Mouse (Mus musculus) left cerebral cortex, postnatal 4 days (tissue): ENCODE measurements at regions not wholly inside any gene's neighbourhood (a gene's known extent, or its start where the extent isn't known, plus 50 kb on each side); places are given as distances from the start of the nearest gene placed in this dataset.
"Not testable (repeated sequence)": the region's sequence is repeated elsewhere in the genome, so short reads cannot be mapped to it uniquely, and the experiment has no call there.

Experiments used
- DNase-seq: peaks from one replicate; pipeline ENCODE4 v3.0.0-alpha.2; 2022
- intact Hi-C: fragments of 180-260 bp; cut with DNase I; formaldehyde crosslinking; loops from one replicate; pipeline ENCODE4 v1.15.1; 2025

- intact Hi-C loops, result no loop called here
- DNase-seq, result no peak
These were observed 85.3 kb downstream of the Slitrk1 start for GRCm38 (mm10) chr14:108828668-108829067.

DNA sequence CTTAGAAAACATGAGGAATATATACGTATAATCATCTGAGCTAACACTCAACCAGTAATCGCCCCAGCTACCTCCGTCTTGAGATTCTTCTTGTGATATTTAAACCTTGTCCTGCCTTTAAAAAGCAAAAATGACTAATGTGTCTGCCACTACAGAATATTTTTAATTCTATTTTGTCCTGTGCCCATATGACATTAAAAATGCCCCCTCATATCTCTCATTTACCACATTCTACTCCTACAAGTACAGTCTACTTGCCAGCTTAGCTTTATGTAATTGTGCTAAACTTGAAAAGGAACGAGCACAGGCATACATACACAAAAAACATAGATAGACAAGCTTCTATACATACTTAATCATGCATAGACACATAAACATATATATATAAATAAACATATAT lies 92.4 kb downstream of the Slitrk1 start:
- intact Hi-C loops, result no loop called here
- no peak for DNase-seq

DNA sequence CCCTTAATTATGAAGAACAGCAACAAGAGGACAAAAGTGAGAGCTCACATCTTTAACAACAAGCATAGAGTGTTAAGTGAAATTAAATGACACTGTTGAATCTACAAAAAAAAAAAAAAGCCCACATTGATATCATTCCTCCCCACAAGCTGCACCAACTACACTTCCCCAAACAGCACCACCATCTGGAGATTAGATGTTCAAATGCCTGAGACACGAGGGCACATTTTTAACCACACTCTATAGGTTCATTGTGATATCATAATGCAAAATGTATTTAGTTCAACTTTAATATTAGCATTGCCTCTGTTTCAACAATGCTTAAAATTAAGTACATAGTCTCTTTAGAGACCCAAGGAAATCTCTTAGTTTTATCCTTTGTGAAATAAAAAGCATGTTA lies 94.6 kb downstream of the Slitrk1 start:
- no peak for DNase-seq
- intact Hi-C loops, result no loop called here

DNA sequence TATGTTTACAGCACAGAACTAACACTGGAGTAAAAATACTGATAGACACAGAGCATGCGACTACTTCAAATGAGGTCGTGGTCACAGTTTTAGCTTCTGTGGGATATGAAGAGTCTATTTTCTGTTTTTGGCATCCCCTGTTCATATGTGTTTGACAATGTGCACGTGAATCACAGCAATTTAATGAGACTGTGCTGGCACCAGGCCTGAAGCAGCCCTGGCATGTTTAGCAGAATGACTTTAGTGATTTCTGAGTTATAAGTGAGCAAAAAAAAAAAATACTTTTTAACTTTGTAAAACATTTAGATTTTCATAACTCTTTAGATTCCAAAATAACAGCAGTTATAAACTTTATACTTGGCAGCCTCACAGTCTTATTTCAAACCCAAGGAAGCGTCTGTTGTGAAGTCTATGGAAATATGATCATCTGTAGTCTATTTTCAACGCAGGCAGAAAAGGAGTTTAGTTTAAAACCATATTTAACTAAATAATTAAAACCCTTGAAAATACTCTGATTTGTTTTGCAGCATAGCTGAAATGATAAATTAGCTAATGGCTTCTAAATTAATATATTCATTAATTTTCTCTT lies 108.5 kb downstream of the Slitrk1 start:
- intact Hi-C loops, result no loop called here
- DNase-seq, result no peak

- intact Hi-C loops, result no loop called here
These were observed 115.1 kb downstream of the Slitrk1 start for GRCm38 (mm10) chr14:108798884-108799283.

GRCm38 (mm10) chr14:108792445-108792844 lies 121.5 kb downstream of the Slitrk1 start:
- DNase-seq, result no peak
- intact Hi-C loops, result no loop called here

More at GRCm38 (mm10) chr14:108798884-108799283, 115.1 kb downstream of the Slitrk1 start:
- no peak for DNase-seq

DNA sequence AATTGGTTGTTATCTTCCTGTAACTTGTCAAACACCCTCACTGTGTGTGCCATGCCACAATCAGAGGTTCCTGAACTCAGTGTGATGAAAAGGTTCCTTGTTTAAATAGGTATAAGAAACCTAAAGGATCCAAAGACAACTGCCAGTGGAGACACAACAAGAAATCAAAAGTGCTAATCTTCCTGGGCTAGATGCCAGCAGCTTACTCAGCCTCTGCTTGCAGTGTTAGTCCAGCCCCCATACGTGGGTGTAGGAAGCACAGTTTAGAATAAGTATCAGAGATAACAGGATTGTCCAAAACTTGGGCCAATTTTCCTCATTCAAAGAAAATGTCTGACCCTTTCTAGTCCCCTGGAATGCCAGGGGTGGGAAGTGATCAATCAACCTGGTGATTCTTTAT lies 122.7 kb downstream of the Slitrk1 start:
- intact Hi-C loops, result no loop called here
- DNase-seq, result peak; percentile 17

- intact Hi-C loops, result no loop called here
- DNase-seq, result no peak
These were observed 165.2 kb downstream of the Slitrk1 start for GRCm38 (mm10) chr14:108748730-108749129.

- intact Hi-C loops, result no loop called here
These were observed 202.1 kb downstream of the Slitrk1 start for GRCm38 (mm10) chr14:108711811-108712210.

DNA sequence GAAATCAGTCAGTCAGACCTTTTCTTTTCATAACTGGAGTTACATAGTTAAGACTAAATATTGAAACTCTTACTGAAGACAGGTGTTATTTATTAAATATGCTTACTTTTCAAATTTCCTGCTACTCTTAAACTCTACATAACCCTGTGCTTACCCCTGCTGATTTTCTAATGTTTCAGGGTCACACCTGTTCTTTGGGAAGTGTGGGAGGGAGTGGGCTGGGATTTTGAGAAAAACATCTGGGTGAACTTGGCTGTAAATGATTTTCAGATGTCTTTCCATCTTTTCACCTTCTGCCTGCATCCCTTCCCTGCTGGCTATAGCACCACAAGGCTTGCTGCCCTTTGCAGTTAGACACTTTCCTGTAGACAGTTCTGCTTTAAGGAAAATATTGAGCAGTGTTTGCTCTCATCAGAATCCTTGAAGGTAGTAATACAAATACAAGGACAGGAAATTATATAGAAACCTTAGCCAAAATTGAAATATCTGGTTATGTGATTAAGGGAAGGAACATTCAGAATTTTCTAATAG lies 204.8 kb downstream of the Slitrk1 start:
- intact Hi-C loops, result no loop called here
- no peak for DNase-seq

More at GRCm38 (mm10) chr14:108711811-108712210, 202.1 kb downstream of the Slitrk1 start:
- no peak for DNase-seq

DNA sequence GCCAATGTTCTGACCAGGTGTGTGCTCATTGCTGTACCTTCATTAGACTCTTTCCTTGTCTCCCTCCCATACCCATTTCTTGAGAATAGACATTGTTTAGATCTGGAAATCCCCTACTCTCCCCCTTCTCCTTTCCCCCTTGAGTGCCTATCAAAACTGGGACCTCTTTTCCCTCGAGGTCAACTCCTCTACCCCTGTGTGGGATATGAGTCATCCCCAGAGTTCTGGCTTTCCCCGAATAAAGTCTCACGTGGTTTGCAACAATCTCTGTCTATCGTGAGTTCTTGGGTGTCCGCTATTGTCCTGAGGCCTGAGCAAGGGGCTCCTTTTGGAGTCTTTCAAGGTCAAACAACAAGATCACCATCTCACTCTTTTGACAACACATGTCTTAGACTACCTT lies 209.3 kb downstream of the Slitrk1 start:
- DNase-seq, intact Hi-C loops: not testable (repeated sequence)

GRCm38 (mm10) chr14:108664864-108665263 lies 249.1 kb downstream of the Slitrk1 start:
- no peak for DNase-seq
- intact Hi-C loops, result no loop called here

GRCm38 (mm10) chr14:108638291-108638690 lies 275.7 kb downstream of the Slitrk1 start:
- intact Hi-C loops, result no loop called here
- DNase-seq, result no peak

DNA sequence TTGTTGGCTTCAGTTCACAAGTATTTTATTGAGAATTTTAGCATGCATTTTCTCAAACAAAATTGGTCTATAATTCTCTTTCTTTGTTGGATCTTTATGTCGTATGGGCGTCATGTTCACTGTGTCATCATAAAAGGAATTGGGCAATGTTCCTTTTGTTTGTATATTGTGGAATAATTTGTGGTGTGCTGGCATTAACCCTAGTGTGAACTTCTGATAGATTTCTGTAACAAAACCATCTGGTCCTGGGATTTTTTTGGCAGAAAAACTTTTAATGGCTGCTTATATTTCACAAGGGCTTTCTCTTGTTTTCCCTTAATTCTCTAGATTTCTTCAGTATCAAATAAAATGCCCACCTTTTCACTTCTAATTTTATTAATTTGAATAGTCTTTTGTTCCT lies 278.7 kb downstream of the Slitrk1 start:
- intact Hi-C loops, result no loop called here
- no peak for DNase-seq

DNA sequence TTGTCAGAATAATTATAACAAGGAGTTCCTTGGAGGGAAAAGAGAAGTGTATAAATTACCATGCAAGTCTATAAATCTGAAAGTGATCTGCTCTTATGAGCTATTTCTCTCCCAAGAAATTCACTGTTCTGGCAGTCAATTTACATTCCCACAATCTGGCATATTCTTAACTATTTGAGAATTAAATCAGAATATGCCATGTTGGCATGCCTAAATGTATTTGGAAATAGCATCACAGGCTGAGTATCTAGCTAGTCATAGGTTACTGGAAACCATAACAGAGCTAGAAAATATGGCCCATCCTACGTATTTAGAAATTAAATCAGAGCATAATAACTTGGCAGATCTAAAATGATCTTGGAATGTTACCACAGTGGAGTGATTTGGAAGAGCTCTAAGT lies 303.9 kb downstream of the Slitrk1 start:
- DNase-seq, result no peak
- intact Hi-C loops, result no loop called here
